Mouse (Mus musculus) lung, embryonic 15.5 days (tissue): ENCODE measurements around the gene Rfx7. TPM values are rescaled to one million over a fixed set of nuclear protein-coding genes. Genes with fewer than 3 reads are reported as not detected.
"Not testable (repeated sequence)": the region's sequence is repeated elsewhere in the genome, so short reads cannot be mapped to it uniquely, and the experiment has no call there.

ENCODE experiments used
- ATAC-seq: fragments of 200-750 bp; cut with Nextera tagmentation; 2 replicates; pipeline ENCODE4 v1.8.0; 2017; ENCODE audit warnings: moderate number of reproducible peaks, borderline replicate concordance; ENCODE audit not compliant: low FRiP score, low TSS enrichment; ENCODE audit errors: extremely low read depth
- H3K27ac ChIP-seq: fragments of 300-500 bp; sonication (generic); 2 replicates; pipeline ENCODE4 v1.5.1; 2015; ENCODE audit warnings: moderate library complexity, mild to moderate bottlenecking, inconsistent platforms
- H3K27me3 ChIP-seq: fragments of 300-500 bp; sonication (generic); 2 replicates; pipeline ENCODE4 v1.6.1; 2015; ENCODE audit warnings: inconsistent platforms
- H3K36me3 ChIP-seq: fragments of 300-500 bp; sonication (generic); 2 replicates; pipeline ENCODE4 v1.6.1; 2015; ENCODE audit warnings: inconsistent platforms
- H3K4me1 ChIP-seq: fragments of 300-500 bp; sonication (generic); 2 replicates; pipeline ENCODE4 v1.6.1; 2015; ENCODE audit warnings: inconsistent platforms
- H3K4me2 ChIP-seq: fragments of 300-500 bp; sonication (generic); 2 replicates; pipeline ENCODE4 v1.6.1; 2015; ENCODE audit warnings: inconsistent platforms, mild to moderate bottlenecking, moderate library complexity
- H3K4me3 ChIP-seq: fragments of 300-500 bp; sonication (generic); 2 replicates; pipeline ENCODE4 v1.5.1; 2015; ENCODE audit warnings: mild to moderate bottlenecking, inconsistent platforms
- H3K9ac ChIP-seq: fragments of 300-500 bp; sonication (generic); 2 replicates; pipeline ENCODE4 v1.6.1; 2015; ENCODE audit warnings: inconsistent platforms
- H3K9me3 ChIP-seq: fragments of 300-500 bp; sonication (generic); 2 replicates; pipeline ENCODE4 v1.6.1; 2016; ENCODE audit warnings: inconsistent platforms
- WGBS: fragments of 180-500 bp; shearing (Covaris S2); methylation state at CpG from one replicate; pipeline ENCODE4 v1.1.7; 2015; 5-methylcytosine and 5-hydroxymethylcytosine counted together
- polyA plus RNA-seq: library from polyadenylated mRNA; unstranded; fragments of >200 nt; fragmentation: Nextera tagmentation; extraction: Ambion mirVana; gene quantifications from 2 replicates; pipeline ENCODE4 v1.2.1, GENCODE M21; 2015

Gene Rfx7
- polyA plus RNA-seq, 1 experiment from 2014 or later = 9.0 TPM

- Histone ChIP-seq H3K9me3 (no peaks in the 10 kb centered on the region), H3K4me1 (peaks cover 34% of the 10 kb centered on the region), H3K9ac (peak overlapping the region; percentile 100), H3K36me3 (peaks cover 17% of the 10 kb centered on the region), H3K4me2 (peak overlapping the region; percentile 84), H3K27ac (peak overlapping the region; percentile 100), H3K4me3 (peak overlapping the region; percentile 93), H3K27me3 (no peaks in the 10 kb centered on the region)
- WGBS = under 1% methylated on average over 13 of the region's 13 CpGs
- ATAC-seq = no peak
Observed at GRCm38 (mm10) chr9:72661561-72661894, 129.5 kb downstream of the Rfx7 start.

GRCm38 (mm10) chr9:72661895-72662661, 130.0 kb downstream of the Rfx7 start, which contains the start of gene Nedd4:
Gene Nedd4, plus strand, starts transcription at chr9:72662346.
- ATAC-seq = peak; percentile 92

GRCm38 (mm10) chr9:72662691-72663533, 130.9 kb downstream of the Rfx7 start:
- Histone ChIP-seq H3K4me1 (peaks cover 30% of the 10 kb centered on the region), H3K27ac (peak overlapping the region; percentile 100), H3K4me2 (peak overlapping the region; percentile 84), H3K36me3 (peaks cover 28% of the 10 kb centered on the region), H3K27me3 (no peaks in the 10 kb centered on the region), H3K9me3 (no peaks in the 10 kb centered on the region), H3K9ac (peak overlapping the region; percentile 100), H3K4me3 (peak overlapping the region; percentile 93)
- peak; percentile 72 for ATAC-seq
- under 1% methylated on average over 45 of the region's 55 CpGs for WGBS

More at GRCm38 (mm10) chr9:72661895-72662661, 130.0 kb downstream of the Rfx7 start, which contains the start of gene Nedd4:
- H3K9me3 ChIP-seq = no peaks in the 10 kb centered on the region
- peaks cover 21% of the 10 kb centered on the region for H3K36me3 ChIP-seq
- 1% methylated on average over 60 of the region's 83 CpGs for WGBS
- H3K4me2 ChIP-seq = peak within 1 kb of the TSS; percentile 84
- H3K27ac ChIP-seq = peak within 1 kb of the TSS; percentile 100
- peak within 1 kb of the TSS; percentile 100 for H3K9ac ChIP-seq
- H3K4me3 ChIP-seq = peak within 1 kb of the TSS; percentile 93
- H3K4me1 ChIP-seq = peaks cover 33% of the 10 kb centered on the region
- no peaks in the 10 kb centered on the region for H3K27me3 ChIP-seq

GRCm38 (mm10) chr9:72663534-72663918, 131.5 kb downstream of the Rfx7 start:
- peak overlapping the region; percentile 84 for H3K4me2 ChIP-seq
- WGBS = 3% methylated on average over 10 of the region's 10 CpGs
- H3K4me3 ChIP-seq = peak overlapping the region; percentile 93
- no peaks in the 10 kb centered on the region for H3K9me3 ChIP-seq
- peak overlapping the region; percentile 100 for H3K27ac ChIP-seq
- no peaks in the 10 kb centered on the region for H3K27me3 ChIP-seq
- ATAC-seq = no peak
- peaks cover 29% of the 10 kb centered on the region for H3K4me1 ChIP-seq
- peaks cover 28% of the 10 kb centered on the region for H3K36me3 ChIP-seq
- peak overlapping the region; percentile 100 for H3K9ac ChIP-seq

GRCm38 (mm10) chr9:72664409-72665351, 132.6 kb downstream of the Rfx7 start:
- peak overlapping the region; percentile 100 for H3K9ac ChIP-seq
- H3K4me2 ChIP-seq = peak overlapping the region; percentile 84
- no peaks in the 10 kb centered on the region for H3K27me3 ChIP-seq
- H3K36me3 ChIP-seq = peaks cover 38% of the 10 kb centered on the region
- 23% methylated on average over 12 of the region's 12 CpGs for WGBS
- H3K4me1 ChIP-seq = peaks cover 39% of the 10 kb centered on the region
- no peak for ATAC-seq
- H3K4me3 ChIP-seq = peak overlapping the region; percentile 93
- peak overlapping the region; percentile 100 for H3K27ac ChIP-seq
- H3K9me3 ChIP-seq = no peaks in the 10 kb centered on the region

GRCm38 (mm10) chr9:72665517-72665916, 133.5 kb downstream of the Rfx7 start:
- Histone ChIP-seq H3K4me1 (peaks cover 45% of the 10 kb centered on the region), H3K9ac (no peak overlapping the region), H3K27me3 (no peaks in the 10 kb centered on the region), H3K27ac (0 out of 2 replicates have a peak overlapping the region, but pooled peaks have one; percentile 25), H3K9me3 (no peaks in the 10 kb centered on the region), H3K4me3 (peak overlapping the region; percentile 93), H3K36me3 (peaks cover 46% of the 10 kb centered on the region), H3K4me2 (peak overlapping the region; percentile 84)
- WGBS = 33% methylated on average over 7 of the region's 7 CpGs
- no peak for ATAC-seq

GRCm38 (mm10) chr9:72666352-72667021, 134.4 kb downstream of the Rfx7 start:
- H3K4me1 ChIP-seq = peaks cover 45% of the 10 kb centered on the region
- WGBS = 64% methylated on average over 7 of the region's 8 CpGs
- ATAC-seq, H3K9ac ChIP-seq, H3K4me3 ChIP-seq, H3K9me3 ChIP-seq, H3K27ac ChIP-seq, H3K27me3 ChIP-seq: not testable (repeated sequence)
- H3K4me2 ChIP-seq = peak overlapping the region; percentile 84; the same call in 1 of the 2 replicates
- peaks cover 51% of the 10 kb centered on the region for H3K36me3 ChIP-seq

GRCm38 (mm10) chr9:72667126-72667525, 135.1 kb downstream of the Rfx7 start:
- Histone ChIP-seq H3K9me3 (no peaks in the 10 kb centered on the region), H3K4me1 (peaks cover 45% of the 10 kb centered on the region), H3K36me3 (peaks cover 55% of the 10 kb centered on the region), H3K4me3 (no peak overlapping the region), H3K27me3 (no peaks in the 10 kb centered on the region), H3K9ac (no peak overlapping the region), H3K4me2 (no peak overlapping the region), H3K27ac (no peak overlapping the region)
- no peak for ATAC-seq
- 65% methylated on average over 3 of the region's 3 CpGs for WGBS

GRCm38 (mm10) chr9:72669383-72669782, 137.3 kb downstream of the Rfx7 start:
- peaks cover 74% of the 10 kb centered on the region for H3K36me3 ChIP-seq
- no peaks in the 10 kb centered on the region for H3K9me3 ChIP-seq
- H3K4me3 ChIP-seq = no peak overlapping the region
- 77% methylated on average over 7 of the region's 7 CpGs for WGBS
- H3K27ac ChIP-seq = no peak overlapping the region
- no peaks in the 10 kb centered on the region for H3K27me3 ChIP-seq
- no peak overlapping the region for H3K9ac ChIP-seq
- no peak for ATAC-seq
- no peak overlapping the region for H3K4me2 ChIP-seq
- peaks cover 42% of the 10 kb centered on the region for H3K4me1 ChIP-seq

GRCm38 (mm10) chr9:72672361-72672760, 140.3 kb downstream of the Rfx7 start:
- WGBS = 24% methylated on average over 2 of the region's 2 CpGs

More at GRCm38 (mm10) chr9:72672361-72672760, 140.3 kb downstream of the Rfx7 start:
- Histone ChIP-seq H3K4me3 (no peak overlapping the region), H3K27ac (no peak overlapping the region), H3K36me3 (peaks cover 77% of the 10 kb centered on the region), H3K9me3 (no peaks in the 10 kb centered on the region), H3K27me3 (no peaks in the 10 kb centered on the region), H3K9ac (no peak overlapping the region), H3K4me2 (no peak overlapping the region), H3K4me1 (peaks cover 16% of the 10 kb centered on the region; the same call in 1 of the 2 replicates)
- no peak for ATAC-seq
